Mouse (Mus musculus) left cerebral cortex, adult 18-20 months (tissue): ENCODE results near the gene Aamp. TPM values are rescaled to one million over a fixed set of nuclear protein-coding genes. Genes with fewer than 3 reads are reported as not detected.
A peak's percentile ranks its signal among the peaks of the same experiment; 100 is the strongest.

Source experiments
- DNase-seq, 2 experiments: peaks; one replicate each; pipeline ENCODE4 v3.0.0; 2021 to 2022; ENCODE audit warnings: low spot score in 2 of 2, mixed read lengths in 1 of 2
- total RNA-seq, 2 experiments: library from RNA; stranded (reverse); gene quantifications; 2 replicates each; pipeline ENCODE4 v1.2.3; 2021

Gene Aamp
- total RNA-seq, 2 experiments from 2014 or later: 141 to 150 TPM

GRCm38 (mm10) chr1:74283686-74284463, 663 bp downstream of the Aamp start:
- DNase-seq: peak; percentile 26 to 43

DNA sequence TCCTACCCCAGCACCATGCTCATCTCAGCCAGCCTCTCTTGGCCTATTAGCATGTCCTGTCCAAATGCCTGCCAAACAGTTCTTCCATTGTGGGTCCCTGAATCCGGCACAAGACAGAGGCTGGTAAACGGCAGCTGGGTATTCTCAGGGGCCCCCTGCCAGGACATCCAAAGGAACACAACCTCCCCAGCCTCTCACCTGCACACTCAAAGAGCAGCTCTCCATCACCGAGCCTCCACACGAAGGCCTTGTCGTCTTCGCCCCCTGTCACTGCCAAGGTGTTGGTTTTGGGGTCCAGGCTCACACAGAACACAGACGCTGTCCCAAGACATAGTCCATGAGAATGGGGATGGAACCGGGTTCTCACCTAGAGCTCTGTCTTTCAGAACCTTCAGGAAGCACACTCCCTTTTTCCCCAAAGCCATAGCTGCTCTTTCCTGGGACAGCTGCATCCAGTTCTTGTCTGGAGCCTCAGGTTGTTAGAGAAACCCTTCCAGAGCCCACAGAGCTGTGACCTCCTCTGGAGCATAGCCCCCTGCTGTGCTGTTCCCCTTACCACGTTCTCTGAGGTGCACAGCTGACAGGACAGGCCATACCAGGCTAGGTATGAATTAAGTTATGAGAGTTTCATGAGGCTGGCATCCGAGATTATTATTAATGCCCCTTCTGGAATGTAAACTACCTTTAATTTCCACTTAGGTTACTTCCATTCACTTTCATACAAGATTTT, 1.5 kb downstream of the Aamp start:
- DNase-seq: no peak

DNA sequence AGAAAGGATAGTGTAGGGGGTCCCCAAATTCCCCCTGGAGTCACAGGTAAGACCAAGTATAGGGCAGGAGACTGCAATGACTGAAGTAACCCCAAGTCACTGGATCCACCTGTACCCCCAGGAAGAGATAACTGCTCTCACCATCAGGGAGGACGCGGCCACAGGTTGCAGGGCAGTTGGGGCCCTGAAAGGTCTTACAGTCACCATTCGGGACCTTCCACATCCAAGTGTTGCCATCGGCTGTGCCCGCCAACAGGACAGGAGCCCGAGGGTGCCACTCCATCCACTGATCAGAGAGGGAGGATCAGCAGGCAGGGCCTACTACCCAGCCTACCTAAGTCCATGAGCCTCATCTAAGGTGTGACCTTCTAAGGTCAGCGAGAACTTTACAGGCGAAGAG, 2.7 kb downstream of the Aamp start:
- DNase-seq: no peak

GRCm38 (mm10) chr1:74281372-74281771, 3.2 kb downstream of the Aamp start:
- no peak for DNase-seq

- DNase-seq: no peak
These were observed 3.8 kb downstream of the Aamp start for GRCm38 (mm10) chr1:74280591-74281325.

DNA sequence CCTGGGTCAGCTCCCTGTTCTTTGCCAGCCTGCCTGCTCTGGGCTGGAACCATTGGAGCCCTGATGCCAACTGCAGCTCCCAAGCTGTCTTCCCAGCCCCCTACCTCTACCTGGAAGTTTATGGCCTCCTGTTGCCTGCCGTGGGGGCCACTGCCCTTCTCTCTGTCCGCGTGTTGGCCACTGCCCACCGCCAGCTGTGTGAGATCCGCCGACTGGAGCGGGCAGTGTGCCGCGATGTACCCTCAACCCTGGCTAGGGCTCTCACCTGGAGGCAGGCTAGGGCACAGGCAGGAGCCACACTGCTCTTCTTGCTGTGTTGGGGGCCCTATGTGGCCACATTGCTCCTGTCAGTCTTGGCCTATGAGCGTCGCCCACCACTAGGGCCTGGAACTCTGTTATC, 5.5 kb downstream of the Aamp start:
- DNase-seq: no peak

GRCm38 (mm10) chr1:74278538-74278937, 6.0 kb downstream of the Aamp start, which contains the start of gene Gpbar1:
TSS of gene Gpbar1 (plus strand) at chr1:74278550.
- no peak for DNase-seq

- DNase-seq: no peak
These were observed 6.5 kb downstream of the Aamp start for GRCm38 (mm10) chr1:74277883-74278537.

DNA sequence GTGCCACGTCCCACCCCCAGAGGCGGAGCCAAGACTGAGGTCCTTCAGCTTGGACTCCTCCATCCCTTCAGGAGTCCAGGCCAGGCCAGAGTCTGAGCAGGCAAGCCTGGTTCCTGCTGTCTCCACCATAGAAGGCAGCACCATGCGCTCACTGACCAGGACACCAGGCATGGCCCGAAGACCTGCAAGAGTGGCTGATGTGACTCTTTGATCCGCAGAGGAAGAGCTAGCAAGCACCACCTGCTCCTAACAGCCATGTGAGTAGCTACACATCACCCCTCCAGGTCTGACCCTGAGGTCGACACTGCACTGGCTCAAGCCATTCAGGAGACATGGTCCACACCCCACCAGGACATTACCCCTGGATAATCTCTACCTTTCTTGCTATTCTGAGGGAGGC, 7.5 kb downstream of the Aamp start:
- DNase-seq: no peak

DNA sequence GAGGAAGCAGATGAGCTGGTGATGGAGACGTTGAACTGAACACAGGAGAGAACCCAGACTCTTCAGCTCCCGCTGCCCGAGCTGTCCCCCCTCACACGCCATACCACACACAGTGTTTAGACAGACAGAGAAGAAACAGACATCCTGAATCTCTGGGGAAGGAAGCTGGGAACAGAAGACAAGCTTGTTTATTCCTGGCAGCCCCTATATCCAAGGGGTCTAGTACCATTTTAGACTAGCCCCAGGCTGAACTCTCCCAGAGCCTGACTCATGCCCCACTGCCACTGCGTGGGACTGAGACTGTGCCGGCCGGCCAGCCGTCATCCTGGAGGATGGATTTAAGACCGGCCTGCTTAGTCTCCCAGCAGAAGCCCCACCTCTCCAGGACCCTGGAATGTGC, 9.5 kb downstream of the Aamp start:
- no peak for DNase-seq

- no peak for DNase-seq
These were observed 12.9 kb downstream of the Aamp start for GRCm38 (mm10) chr1:74271659-74272058.

- DNase-seq: no peak
These were observed 15.8 kb downstream of the Aamp start for GRCm38 (mm10) chr1:74268750-74269149.

- DNase-seq: no peak
These were observed 22.0 kb downstream of the Aamp start for GRCm38 (mm10) chr1:74262510-74262909.

- no peak for DNase-seq
These were observed 27.8 kb downstream of the Aamp start for GRCm38 (mm10) chr1:74256782-74257181.

GRCm38 (mm10) chr1:74255704-74256345, 28.7 kb downstream of the Aamp start:
- no peak for DNase-seq

- DNase-seq: no peak
These were observed 34.4 kb downstream of the Aamp start for GRCm38 (mm10) chr1:74250096-74250495.

DNA sequence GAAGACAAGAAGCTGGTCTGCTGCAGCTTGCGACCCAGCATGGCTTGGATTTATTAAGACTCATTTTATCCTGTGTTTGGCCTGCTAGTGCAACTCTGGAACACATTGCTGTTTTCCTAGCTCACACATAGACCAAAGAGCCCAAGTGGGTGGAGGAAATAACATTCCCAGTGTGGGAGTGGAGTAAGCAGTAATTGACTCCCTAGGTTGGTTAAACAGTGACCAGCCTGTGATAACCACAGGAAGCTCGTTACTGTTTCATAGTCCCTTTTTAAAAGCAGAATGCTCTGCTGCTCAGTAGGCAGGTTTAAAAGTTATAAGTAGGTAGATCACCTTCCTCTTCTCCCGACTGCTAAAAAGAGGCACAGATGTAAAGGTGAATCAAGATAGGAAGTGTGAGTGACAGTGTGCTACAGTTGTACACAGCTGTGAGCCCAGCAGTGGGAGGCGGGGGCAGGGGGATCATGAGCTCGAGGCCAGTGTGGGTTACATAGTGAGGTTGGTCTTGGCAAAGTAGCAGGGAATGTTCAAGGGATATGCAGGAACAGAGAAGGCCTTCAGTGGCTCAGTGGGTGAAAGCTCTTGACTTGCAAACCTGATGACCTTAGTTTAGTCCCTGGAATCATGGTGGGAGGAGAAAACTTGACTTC, 35.1 kb downstream of the Aamp start:
- no peak for DNase-seq

GRCm38 (mm10) chr1:74248799-74249198, 35.7 kb downstream of the Aamp start:
- no peak for DNase-seq

DNA sequence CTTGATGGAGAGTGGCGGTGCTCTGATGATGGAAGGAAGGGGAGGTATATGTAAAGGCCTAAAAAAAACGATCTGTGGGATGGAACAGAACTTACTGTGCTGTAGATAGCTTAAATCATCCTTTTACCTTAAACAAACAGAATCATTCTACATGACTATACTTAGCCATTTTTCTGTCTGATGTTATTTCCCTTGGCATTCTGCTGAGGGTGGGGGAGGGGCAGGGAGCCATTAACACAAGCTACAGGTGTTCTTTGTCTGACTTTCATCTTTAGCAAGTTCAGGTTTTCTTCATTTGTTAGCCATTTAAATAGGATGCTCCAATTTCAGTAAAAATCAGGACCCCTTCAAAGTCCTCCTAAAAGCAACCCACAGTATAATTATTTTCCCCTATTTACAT, 39.0 kb downstream of the Aamp start:
- DNase-seq: no peak

- no peak for DNase-seq
These were observed 43.7 kb downstream of the Aamp start for GRCm38 (mm10) chr1:74240832-74241231.
